Mouse (Mus musculus): Measurements from ENCODE around the gene Brd2.

DNA sequence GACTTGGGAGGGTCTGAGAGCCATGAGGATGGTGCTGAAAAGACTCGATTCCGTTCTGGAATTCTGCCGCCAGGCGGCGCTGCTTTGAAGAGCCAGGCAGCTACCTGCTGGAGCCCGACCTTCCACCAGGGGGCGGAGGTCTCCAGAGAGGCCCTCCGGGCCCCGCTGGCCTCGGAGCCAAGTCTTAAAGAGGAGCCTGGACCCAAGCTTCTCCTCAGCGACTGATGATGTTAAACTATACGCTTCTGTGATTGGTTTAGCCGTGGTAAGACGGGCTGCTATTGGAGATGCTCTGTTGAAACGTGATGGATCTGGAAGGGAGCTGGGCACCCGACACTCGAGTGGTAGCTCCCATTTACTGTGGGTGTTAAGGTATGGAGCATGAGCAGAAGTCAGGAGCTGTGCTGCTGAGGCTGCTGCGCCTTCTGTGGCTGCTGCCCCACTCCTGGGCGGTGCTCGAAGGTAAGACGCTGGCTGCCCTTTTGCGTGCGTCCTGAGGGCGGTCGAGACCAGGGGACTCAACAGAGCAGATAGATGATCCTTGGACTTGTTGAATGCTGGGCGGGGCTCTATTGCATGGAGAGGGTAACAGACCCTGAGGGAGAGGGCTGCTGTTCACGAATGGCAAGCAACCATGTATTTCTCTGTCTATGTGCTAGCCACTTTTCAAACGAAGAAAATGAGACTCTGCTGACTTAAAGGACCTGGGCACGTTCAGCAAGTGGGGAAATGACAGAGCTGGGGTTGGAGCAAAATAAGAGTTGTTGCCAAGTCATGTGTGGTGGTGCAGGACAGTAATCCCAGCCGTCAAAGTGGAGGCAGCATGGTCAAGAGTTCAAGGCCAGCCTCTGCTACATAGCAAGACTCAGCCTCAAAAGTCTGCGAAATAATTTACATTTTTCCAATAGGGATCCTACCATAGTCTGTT is 13.1 kb upstream of the Brd2 start:
- TF ChIP-seq POLR2A (IDR thresholded peaks at IDR 0.05; ENCODE audit: control insufficient read depth in 1 of 2, insufficient read depth in 1 of 2, low read depth in 1 of 2, low read length in 2 of 2, poor library complexity in 1 of 2) (peak in 1 of 2 experiments; percentile 61; a peak in 3 of 4 replicates), MAFK (IDR thresholded peaks at IDR 0.05; ENCODE audit: borderline replicate concordance, low read depth, low read length) (no peak), CTCF (IDR thresholded peaks at IDR 0.05 in 2 of 3, conservative IDR thresholded peaks at IDR 0.05 in 1 of 3; ENCODE audit: control insufficient read depth in 1 of 3, insufficient read depth in 1 of 3, low read depth in 2 of 3, low read length in 3 of 3, poor library complexity in 1 of 3, severe bottlenecking in 1 of 3) (peak in 2 of 3 experiments; percentile 99 to 100; a peak in 5 of 6 replicates), TAL1 (IDR thresholded peaks at IDR 0.05; ENCODE audit: low read length) (no peak), ZMIZ1 (IDR thresholded peaks at IDR 0.05; ENCODE audit: low read depth, low read length) (no peak)
